Mouse (Mus musculus) CH12F3 (cell line): ENCODE data around the gene Col17a1.

Experiments used
- in situ Hi-C: fragments of 300-500 bp; cut with MboI; formaldehyde crosslinking; loops from 2 replicates; pipeline ENCODE4 v1.14.3; 2020; ENCODE audit warnings: low sequenced_read_pairs

Col17a1 gene

DNA sequence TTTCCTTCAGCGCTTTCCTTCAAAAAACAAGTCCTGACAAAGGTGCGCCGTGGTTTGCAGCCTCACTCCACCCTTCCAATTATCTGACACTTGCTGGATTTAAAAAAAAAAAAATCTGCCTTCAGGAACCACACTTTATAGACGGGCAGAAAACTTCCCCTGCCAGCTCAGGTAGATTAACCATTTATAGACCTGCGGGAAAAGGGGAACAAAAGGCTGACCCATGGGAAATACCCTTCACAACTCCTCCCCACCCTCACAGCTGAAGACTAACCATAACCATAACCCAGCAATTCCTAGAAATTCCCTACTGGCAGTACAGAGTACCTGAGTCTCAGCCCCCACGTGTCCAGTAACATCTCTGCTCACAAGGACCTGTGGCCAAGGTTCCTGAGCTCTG lies at the start of gene Col17a1:
Col17a1 (minus strand) TSS at position 101 of the 400 bp plus-strand sequence.
- in situ Hi-C loops, result no loop called here

DNA sequence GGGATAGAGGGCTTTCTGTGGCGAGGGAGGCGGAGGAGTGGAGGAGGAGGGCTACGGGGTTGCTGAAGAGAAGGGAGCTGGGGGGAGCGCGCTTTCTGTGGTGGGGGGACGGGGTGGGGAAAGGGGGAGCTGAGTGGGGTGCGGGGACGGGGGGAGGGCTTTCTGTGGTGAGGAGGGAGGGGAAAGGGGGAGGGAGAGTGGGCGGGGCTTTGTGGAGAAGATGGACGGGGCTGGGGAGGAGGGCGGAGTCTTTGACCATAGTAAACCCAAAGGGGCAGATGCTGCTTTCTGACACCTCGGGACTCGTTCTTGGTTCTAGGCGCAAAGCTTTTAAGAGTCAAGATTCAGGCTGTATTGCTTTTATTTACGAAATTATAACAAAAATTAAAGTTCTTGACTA lies 40.0 kb upstream of the Col17a1 start:
- in situ Hi-C loops, result no loop called here

DNA sequence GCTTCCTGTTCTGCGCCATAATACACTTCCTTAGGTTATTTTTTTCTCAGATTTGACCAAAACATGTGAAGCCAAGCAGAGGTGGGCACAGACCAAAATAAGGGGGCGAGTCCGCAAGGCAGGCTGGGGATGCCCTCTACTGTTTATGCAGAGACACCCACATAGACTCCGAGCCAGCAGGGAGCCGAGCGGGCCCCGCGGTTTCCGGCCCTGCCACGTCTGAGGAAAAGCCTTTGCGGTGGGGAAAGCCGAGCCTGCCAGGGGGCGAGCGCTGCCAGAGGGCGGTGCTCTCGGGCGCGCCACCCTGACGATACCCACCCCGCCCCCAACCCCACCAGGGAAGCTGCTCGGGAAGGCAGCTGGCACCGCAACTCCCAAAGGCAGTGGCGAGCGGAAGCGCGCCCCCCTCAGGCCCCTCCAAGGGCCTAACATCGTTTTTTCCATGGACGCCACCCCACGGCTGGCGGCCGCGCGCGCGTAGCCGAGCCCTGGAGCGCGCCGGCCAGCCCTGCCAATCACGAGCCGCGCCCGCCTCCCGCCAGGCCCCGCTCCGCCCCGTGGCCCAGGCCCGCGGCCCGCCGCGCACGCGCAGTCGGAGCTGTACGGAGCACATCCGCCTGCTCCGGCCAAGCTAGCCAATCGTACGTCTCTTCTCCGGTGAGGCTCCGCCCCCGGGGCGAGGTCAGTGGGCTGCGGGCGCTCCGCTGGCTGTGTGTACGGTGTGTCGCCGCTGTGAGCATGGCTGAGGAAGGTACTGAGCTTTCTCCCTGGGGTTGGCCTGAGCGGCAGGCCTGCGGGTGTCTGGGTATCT lies 39.4 kb upstream of the Col17a1 start, which contains the start of gene Sfr1:
Sfr1 (plus strand) TSS at position 612 of the 811 bp plus-strand sequence.
- in situ Hi-C loops, result no loop called here

DNA sequence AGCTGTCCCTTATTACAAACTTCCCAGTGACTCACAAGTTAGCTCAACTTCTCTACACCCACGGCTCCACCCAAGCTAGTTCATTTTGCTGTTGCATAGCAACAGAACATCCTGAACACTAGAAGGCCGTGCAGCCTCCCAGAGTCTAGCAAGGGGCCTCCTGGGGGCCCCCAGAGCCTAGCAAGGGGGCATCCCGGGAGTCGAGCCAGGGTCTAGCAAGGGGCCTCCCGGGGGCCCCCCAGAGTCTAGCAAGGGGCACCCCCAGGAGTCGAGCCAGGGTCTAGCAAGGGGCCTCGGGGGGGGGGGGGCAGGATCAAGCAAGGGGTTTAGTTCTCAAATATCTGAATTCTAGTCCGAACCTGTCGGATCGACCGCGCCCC lies 38.8 kb upstream of the Col17a1 start:
- in situ Hi-C loops, result no loop called here

DNA sequence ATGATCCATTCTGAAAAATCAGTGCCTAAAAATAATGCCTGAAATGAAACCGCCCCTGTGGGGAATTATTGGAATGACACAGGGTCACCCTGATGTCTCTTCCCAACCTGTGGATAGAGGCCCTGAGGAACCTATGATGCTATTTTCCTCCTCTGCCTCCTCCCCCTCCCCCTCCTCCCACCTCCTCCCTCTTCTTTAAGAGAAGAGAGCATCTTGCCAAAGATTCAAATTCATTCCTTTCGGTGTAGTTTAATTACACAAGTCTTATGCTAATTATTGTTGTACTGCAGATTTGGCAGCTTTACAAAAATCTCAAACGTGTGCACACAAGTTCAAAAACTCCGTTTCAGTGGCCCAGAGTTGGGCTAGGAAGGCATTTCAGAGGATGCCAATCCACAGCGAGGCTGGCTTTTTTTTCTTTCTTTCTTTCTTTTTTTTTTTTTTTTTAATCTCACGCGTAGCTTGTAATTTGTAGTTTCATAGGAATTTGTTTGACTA lies 33.8 kb upstream of the Col17a1 start:
- in situ Hi-C loops, result loop anchor here (10.0 kb wide), 1 partner anchor 51 kb away; no protein-coding TSS in a partner anchor

DNA sequence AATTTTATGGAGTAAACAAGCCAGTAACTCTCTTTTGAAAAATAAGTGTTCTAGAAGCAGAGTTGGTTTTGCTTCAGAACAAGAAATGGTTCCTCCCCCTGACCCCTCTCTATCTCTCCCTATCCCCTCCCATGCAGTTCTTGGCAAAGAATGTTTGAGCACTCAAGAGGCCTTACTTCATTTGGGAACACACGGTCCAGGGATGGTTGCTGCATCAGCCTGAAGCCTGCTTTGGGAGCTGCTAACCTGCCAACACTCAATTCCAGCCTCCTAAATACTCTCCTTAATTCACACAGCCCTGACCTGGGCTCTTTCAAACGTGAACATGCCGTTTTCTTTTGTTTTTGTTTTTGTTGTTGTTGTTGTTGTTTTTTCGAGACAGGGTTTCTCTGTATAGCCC lies 33.0 kb upstream of the Col17a1 start:
- in situ Hi-C loops, result loop anchor here (10.0 kb wide), 1 partner anchor 50 kb away; no protein-coding TSS in a partner anchor

DNA sequence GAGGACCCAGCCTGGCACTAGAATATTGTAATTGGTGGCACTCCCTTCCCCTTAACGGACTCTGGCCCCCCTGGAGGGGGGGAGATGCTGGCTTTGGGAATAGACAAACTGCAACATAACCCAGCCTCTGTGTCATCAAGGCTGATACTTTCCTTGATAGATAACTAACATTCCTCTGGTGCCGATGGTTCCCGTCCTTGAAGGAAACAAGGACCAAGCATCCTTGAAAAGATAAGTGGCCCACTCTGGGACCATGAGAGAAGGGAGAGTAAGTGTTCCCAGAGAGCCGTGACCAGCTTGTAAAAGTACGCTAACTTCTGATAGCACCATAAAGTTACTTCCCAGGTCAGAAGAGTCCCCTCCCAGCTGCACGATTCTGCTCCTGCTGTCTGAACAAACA lies 30.6 kb upstream of the Col17a1 start:
- in situ Hi-C loops, result loop anchor here (10.0 kb wide), 1 partner anchor 48 kb away; no protein-coding TSS in a partner anchor

DNA sequence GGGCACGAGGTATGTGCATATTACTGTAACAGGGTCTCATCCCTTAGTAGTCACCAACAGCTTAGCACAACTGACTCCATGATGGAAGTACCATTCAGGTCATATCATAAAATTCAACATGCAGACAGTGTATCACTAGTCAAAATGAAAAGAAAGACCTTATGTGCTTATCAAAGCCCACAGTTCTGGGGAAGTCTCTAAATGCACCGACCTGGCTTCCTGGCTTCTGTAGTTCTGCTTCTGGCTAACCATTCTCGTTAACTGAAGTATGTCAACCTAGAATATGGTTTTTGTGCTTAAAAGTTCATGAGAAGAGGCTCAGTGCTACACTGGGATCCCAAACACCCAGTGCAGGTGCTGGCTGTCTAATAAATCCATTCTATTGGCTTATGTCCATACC lies 27.3 kb upstream of the Col17a1 start:
- in situ Hi-C loops, result no loop called here

DNA sequence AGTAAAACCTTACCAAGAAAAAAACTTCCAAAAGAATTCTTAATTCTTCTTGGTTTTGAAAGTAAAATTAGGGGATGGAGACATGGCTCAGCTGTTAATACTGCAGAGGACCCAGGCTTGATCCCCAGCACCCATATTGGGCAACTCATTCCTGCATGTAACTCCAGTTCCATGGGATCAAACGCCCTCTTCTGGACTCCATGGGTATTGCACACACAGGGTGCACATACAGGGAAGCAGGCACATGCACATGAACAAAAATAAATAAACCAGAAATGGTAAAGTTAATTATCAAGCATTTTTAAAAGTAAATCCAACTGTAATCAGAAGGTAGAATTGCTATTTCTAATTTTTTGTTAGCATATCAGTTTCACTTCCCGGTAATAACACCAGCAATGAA lies 24.2 kb upstream of the Col17a1 start:
- in situ Hi-C loops, result no loop called here

DNA sequence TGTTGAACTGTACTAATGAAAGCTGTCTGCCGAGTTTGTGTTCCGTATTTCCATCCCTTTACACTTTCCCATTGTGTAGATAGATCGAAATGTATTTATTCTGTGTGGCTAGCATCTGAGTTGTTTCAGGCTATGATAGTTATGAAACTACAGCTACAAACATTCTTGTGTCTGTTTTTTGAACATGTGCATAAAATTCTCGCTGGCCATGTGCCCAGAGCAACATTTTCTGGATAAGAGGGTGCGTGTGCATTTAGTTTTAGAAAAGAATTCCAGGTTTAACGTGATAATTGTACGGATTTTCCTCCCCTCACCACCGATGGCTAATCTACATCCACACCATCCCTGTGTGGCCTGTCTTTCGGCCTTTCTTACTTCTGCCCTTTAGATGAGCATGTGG lies 21.6 kb upstream of the Col17a1 start:
- in situ Hi-C loops, result no loop called here

DNA sequence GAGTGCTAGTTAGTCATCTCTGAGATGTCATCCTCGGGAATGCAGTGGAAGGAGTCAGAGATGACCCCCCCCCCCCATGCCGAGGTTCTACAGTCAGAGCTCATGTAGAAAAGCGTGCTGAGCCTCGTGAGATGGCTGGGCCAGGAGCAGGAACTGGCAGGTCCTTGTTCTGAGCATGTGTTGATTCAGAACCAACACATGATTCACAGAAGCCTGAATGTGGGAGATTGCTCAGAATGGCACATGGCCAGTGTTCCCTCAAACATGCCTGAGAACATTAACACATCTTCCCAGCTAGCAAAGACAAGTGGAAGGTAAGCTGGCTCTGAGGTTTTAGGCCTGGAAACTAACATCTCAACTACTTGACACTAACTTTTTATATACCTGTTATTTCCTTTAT lies 18.5 kb upstream of the Col17a1 start:
- in situ Hi-C loops, result no loop called here

DNA sequence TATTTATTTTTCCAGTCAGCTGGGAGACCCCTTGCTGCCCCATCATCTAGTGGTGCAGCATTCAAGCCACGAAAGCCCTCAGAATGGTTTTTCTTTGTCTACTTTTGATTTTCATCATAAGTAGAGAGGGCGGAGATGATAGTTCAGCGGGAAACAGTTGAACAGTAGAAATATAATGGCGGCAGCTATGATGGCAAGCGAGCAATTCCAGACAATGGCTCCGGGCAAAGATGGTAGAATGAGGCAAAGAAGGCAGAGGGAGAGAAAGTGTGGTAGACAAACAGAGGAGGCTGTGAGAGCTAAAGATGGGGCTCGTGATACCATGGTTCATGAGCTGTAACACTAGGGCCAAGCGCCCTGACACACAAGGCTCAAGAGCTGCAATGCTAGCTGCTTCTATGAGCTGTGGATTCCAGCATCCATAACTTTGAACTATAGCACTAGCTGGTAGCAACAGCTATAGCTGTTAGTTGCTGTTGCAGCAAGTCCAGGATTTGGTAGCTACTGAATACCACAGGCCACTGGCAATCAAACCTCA lies 13.9 kb upstream of the Col17a1 start:
- in situ Hi-C loops, result no loop called here

DNA sequence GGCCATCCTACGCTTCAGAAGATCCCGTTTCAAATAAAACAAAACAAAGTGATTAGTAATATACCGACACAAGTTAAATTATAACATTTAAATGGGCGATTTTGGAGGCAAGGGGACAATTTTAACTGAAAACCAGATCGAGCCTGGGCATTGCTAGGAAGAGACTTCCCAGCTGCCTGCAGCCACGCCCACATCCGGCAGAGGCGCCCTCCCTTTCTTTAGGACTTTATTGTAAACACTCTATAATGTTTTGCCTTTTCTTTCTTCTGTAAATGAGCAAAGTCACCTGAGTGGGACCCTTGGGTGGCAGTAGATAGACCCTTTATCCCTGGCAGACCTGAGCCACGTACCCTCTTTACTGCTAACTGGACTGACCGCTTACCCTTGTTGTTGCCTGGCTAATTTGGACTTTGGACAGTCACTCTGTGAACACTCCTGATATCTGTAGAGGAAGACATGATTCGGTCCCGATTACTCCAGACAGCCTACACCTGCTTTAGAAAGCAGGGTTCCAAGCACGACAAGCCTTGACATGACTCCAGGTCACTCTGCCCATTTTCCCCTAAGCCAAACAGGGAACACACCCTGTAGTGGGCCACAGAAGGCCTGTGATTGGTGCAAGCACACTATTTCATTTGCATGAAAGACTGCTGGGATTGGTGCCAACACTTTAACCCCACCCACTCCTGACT lies 13.3 kb upstream of the Col17a1 start:
- in situ Hi-C loops, result no loop called here

DNA sequence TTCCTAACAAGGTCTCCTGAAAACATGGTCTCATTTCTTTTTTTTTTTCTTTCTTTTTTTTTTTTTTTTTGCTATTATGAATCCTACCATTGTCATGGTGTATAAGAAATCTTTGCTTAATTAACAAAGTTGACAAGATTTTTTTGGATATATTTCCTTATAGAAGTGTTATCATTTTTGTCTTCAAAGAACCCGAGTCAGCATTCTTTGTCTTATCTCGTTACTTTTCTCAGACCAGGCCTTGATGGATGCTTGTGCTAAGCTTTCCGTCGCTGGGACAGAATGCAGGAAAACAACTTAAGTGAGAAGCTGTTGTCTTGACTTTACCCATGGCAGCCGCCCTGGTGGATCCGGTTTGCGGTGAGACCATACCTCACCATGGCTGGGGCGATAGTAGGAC lies 8.6 kb upstream of the Col17a1 start:
- in situ Hi-C loops, result no loop called here

DNA sequence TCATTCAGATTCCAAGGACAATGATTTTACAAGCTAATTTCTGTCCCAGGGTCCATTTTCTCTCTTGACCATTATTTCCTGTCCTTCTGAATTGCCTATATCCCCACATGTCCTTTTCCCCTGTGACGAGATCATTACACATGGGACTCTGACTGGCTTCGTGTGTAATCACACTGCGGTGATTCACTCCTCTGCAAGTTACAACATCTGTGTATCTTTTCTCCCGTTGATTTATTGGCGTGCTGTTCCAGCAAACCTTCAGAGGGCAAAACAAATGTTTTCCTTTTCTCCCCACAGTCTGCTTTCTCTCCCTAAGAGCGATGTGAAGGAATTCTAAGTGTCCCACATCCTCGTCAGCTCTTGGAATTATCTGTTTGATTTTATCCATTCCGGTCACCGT lies 7.8 kb upstream of the Col17a1 start:
- in situ Hi-C loops, result no loop called here

DNA sequence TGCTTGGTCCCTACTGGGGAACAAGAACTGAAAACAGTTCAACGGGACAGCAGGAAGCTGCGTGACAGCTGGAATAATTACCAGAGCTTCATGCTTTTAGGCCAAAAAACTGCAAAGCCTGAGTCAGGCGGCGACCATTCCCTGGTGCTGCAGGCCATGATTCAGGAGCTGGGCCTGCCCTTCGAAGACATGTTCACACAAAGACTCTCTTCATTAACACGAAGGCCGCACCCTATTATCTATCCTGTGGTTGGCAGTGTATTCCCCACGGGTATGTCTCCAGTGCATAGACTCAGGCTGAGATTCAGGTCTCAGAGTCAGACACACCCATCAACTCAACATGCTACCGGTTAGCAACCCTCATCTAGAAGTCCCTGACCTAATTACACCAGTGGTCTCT lies 6.4 kb upstream of the Col17a1 start:
- in situ Hi-C loops, result no loop called here

DNA sequence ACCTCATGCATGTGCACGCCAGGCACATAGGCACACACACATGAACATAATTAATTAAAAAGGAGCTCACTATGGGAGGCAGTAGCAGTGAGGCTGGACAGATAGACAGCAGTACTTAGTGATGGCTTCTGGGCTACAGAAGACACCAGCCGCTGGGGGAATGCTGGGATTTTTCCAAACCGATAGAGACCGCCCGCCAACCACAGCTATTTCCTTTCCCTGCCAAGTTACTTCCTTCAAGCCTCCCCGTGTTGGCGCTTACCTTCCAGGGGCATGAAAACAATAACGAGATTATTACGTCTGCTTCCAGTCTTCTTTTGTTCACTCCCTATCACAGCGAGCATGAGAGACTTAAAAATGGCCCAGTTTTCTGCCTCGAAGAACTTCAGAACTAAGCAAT lies 5.2 kb upstream of the Col17a1 start:
- in situ Hi-C loops, result no loop called here

DNA sequence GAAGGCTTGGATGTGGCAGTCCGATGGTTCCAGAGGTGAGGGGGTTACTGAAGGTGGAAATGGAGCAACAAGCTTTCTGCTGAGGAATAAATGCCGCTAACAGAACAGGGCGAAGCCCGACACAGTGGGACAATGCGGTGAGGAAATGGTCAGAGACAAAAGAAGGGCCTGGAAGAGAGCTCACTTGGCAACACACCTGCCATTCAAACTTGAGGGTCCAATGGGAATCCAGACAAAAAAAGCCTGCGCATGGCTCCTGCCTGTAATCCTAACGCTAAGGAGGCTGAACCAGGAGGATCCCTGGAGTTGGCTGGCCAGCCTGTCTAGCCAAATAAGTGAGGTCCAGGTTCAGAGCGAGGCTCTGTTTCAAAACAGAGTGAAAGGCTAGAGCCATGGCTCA lies 4.5 kb upstream of the Col17a1 start:
- in situ Hi-C loops, result no loop called here

DNA sequence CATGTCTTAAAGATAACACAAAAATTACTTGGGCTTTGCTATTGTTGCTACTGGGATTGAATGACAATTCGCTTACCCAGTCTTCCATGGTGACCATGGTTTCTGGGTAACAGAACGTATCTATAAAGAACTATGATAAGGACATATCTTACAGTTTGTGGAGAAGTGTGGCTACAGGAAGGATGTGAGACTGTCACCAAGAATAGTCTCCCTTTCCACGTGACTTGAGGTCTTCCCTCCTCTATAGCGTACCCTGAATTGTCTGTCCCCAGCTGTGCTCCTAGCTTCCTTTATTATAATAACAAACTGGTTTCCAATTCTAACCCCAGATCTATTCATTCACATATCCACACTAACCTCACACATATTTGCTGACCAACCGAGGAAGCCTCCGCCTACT lies 3.8 kb upstream of the Col17a1 start:
- in situ Hi-C loops, result no loop called here

DNA sequence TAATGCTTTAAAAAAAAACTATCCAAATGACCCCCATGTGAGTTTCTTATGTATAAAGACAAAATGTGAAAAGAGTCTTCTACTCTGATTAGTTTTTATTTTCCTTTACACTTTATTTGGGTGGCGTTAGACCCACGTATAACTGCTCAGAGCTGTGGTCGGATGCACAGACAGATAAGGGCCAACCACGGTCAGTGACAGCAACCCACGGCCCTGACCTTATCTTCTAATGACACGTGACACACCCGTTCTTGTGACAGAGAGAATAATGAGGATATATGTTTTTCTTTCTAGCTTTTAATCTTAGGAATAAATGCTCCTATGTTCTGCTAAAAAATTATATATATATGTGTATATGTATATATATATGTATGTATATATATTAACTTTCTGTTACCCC lies 2.3 kb downstream of the Col17a1 start:
- in situ Hi-C loops, result no loop called here

DNA sequence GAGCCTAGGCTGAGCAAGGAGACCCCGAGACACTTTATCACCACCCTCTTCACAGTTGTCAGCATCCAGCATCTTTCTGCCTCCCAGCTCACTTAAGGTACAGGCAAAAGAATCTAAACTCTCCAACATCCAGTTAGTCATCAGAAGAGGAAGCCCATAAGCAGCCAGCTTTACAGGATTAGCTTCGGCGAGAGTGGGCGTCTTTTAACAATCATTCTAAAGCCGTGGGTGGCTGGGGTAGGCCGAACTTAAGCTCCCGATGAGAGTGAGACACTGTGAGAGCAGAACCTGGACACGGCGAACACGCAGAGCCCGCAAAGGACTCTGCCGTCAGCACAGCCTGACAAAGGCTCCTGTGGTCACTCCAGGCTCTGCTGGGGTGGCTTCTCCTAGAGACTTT lies 13.2 kb downstream of the Col17a1 start:
- in situ Hi-C loops, result loop anchor here (10.0 kb wide), 1 partner anchor 46 kb away; no protein-coding TSS in a partner anchor

DNA sequence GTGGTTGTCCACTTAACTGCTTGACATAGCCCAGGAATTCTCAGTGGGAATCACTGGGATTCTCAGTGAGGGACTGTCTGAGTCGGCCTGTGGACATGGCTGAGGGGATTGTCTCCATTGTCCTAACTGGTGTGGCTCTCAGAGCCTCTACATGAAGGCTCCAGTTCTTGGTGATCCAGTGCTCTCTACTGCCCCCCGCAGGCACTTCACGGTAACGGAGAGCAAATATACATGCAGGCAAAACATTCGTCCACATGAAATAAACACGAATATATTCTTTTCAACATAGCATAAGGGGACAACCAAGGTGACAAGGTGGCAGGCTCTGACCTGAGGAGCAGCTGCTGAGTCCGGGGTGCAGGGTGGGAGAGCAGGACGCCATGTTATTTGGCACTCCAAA lies 17.5 kb downstream of the Col17a1 start:
- in situ Hi-C loops, result loop anchor here (10.0 kb wide), 1 partner anchor 50 kb away; no protein-coding TSS in a partner anchor
